Mouse (Mus musculus): Measurements from ENCODE around the gene Klhl25.

DNA sequence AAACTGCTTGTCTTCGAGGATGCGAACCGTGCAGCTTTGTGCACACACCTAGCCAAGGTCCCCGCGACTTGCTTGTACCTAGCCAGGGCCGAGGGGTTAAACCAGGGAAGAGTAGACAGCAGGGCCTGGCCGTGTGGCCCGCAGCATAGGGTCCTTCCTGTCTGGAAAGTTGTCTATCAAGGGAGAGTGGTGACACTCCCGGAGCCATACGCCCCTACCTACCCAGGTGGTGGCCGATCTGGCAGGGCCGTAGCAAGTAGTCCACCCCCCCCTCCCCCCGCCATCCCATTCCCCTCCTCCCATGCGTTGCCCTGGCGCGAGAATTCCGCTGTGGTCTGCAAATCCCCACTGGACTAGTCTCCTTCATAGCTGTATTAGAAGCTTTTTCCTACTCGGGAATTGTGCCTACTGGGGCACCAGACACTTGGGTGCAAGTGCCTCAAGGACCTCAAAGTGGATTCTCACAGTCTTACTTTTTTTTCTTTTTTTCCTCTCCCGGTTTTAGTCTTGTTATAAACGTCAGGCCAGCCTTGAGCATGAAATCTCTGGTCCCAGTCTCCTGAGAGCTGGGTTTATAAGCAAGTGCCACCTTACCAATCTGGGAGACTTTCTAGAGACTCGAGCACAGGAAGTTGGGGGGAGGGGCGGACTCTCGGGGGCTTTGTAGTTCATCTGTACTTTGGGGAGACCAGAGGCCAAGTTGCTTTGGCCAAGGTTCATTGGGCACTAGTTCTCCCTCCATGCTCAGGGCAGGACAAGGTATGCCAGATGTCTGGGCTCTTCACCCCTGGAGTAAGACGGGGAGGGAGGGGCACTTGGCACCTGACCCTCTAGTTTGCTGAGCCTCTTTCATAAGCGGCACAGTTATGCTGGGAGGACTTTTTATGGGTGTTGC is 913 bp downstream of the Klhl25 start:
- TF ChIP-seq CTCF (IDR thresholded peaks at IDR 0.05; ENCODE audit: low read depth, low read length) = no peak
- no peak for TF ChIP-seq POLR2A (IDR thresholded peaks at IDR 0.05; ENCODE audit: extremely low read depth, insufficient read depth, low read length)
